Mouse (Mus musculus): Measurements from ENCODE around the gene Tmigd3. TPM values are rescaled to one million over a fixed set of nuclear protein-coding genes. Genes with fewer than 3 reads are reported as not detected.

The Tmigd3 gene
- total and polyA plus RNA-seq, 3 experiments: 0.27 to 0.36 TPM; not detected in 1

GRCm38 (mm10) chr3:105924616-105925015, 53.9 kb downstream of the Tmigd3 start:
- H3K4me3 ChIP-seq (ENCODE audit: control insufficient read depth in 1 of 2, insufficient read depth in 1 of 2, low read depth in 2 of 2, low read length in 2 of 2): no peak overlapping the region
- H3K4me1 ChIP-seq (ENCODE audit: control insufficient read depth in 1 of 2, insufficient read depth in 2 of 2, low read length in 2 of 2): peaks cover 8 to 21% of the 10 kb centered on the region in 2 experiments
- H3K27ac ChIP-seq (ENCODE audit: control insufficient read depth, low read depth, low read length): no peak overlapping the region
- DNase-seq (ENCODE audit: low read depth, low spot score): no peak
- no peaks in the 10 kb centered on the region for H3K9me3 ChIP-seq (replicated peaks; ENCODE audit: insufficient read depth, low read length)
- no peak overlapping the region for H3K9ac ChIP-seq (ENCODE audit: control insufficient read depth, low read depth, low read length, poor library complexity, severe bottlenecking)
- no peaks in the 10 kb centered on the region for H3K27me3 ChIP-seq (ENCODE audit: control insufficient read depth in 1 of 2, insufficient read depth in 2 of 2, low read length in 2 of 2)
- H3K79me2 ChIP-seq (ENCODE audit: control insufficient read depth, insufficient read depth, low read length, poor library complexity): 0 out of 2 replicates have a peak, but pooled peaks cover 1% of the 10 kb centered on the region
- peaks cover 0 to 14% of the 10 kb centered on the region in 2 experiments; a peak in 3 of 4 replicates for H3K36me3 ChIP-seq (ENCODE audit: control insufficient read depth in 1 of 2, insufficient read depth in 2 of 2, low read length in 2 of 2)
- no peak for TF ChIP-seq POLR2AphosphoS2 (IDR thresholded peaks at IDR 0.05; ENCODE audit: low read length)
- no peak for TF ChIP-seq SMC3 (IDR thresholded peaks at IDR 0.05; ENCODE audit: low read depth, low read length)
- TF ChIP-seq KAT2A (conservative IDR thresholded peaks at IDR 0.05; ENCODE audit: low read depth, low read length): no peak
- no peak for TF ChIP-seq TCF12 (IDR thresholded peaks at IDR 0.05; ENCODE audit: low read depth, low read length)
- no peak for TF ChIP-seq MEF2A (IDR thresholded peaks at IDR 0.05; ENCODE audit: extremely low read depth, insufficient replicate concordance, low read depth, low read length, poor library complexity, severe bottlenecking)
- no peak for TF ChIP-seq POLR2AphosphoS5 (IDR thresholded peaks at IDR 0.05; ENCODE audit: borderline replicate concordance, low read depth, low read length)
- no peak for TF ChIP-seq E2F4 (IDR thresholded peaks at IDR 0.05; ENCODE audit: borderline replicate concordance, low read depth, low read length)
- no peak for TF ChIP-seq ZKSCAN1 (IDR thresholded peaks at IDR 0.05; ENCODE audit: low read depth, low read length)

- Histone ChIP-seq H3K4me1 (ENCODE audit: control insufficient read depth in 1 of 2, insufficient read depth in 2 of 2, low read length in 2 of 2) (peaks cover 4 to 21% of the 10 kb centered on the region in 2 experiments; a peak in 3 of 4 replicates), H3K4me3 (ENCODE audit: control insufficient read depth in 1 of 2, insufficient read depth in 1 of 2, low read depth in 2 of 2, low read length in 2 of 2) (no peak overlapping the region), H3K9ac (ENCODE audit: control insufficient read depth, low read depth, low read length, poor library complexity, severe bottlenecking) (no peak overlapping the region), H3K79me2 (ENCODE audit: control insufficient read depth, insufficient read depth, low read length, poor library complexity) (peaks cover 5% of the 10 kb centered on the region; the same call in 1 of the 2 replicates), H3K27ac (ENCODE audit: control insufficient read depth, low read depth, low read length) (no peak overlapping the region), H3K36me3 (ENCODE audit: control insufficient read depth in 1 of 2, insufficient read depth in 2 of 2, low read length in 2 of 2) (peaks cover 0 to 18% of the 10 kb centered on the region in 2 experiments; a peak in 3 of 4 replicates), H3K9me3 (replicated peaks; ENCODE audit: insufficient read depth, low read length) (no peaks in the 10 kb centered on the region), H3K27me3 (ENCODE audit: control insufficient read depth in 1 of 2, insufficient read depth in 2 of 2, low read length in 2 of 2) (no peaks in the 10 kb centered on the region)
- no peak for DNase-seq (ENCODE audit: low read depth, low spot score)
- TF ChIP-seq HCFC1 (IDR thresholded peaks at IDR 0.05; ENCODE audit: low read depth, low read length) (no peak), RCOR1 (IDR thresholded peaks at IDR 0.05; ENCODE audit: low read depth, low read length) (no peak), CHD2 (IDR thresholded peaks at IDR 0.05; ENCODE audit: low read length) (no peak), ZMIZ1 (IDR thresholded peaks at IDR 0.05; ENCODE audit: low read depth, low read length) (no peak), ETS1 (IDR thresholded peaks at IDR 0.05; ENCODE audit: low read depth, low read length) (no peak)
These were observed 57.0 kb downstream of the Tmigd3 start for GRCm38 (mm10) chr3:105927561-105928194.

- Histone ChIP-seq H3K27me3 (ENCODE audit: control insufficient read depth in 1 of 2, insufficient read depth in 2 of 2, low read length in 2 of 2) (no peaks in the 10 kb centered on the region), H3K36me3 (ENCODE audit: control insufficient read depth in 1 of 2, insufficient read depth in 2 of 2, low read length in 2 of 2) (peaks cover 0 to 20% of the 10 kb centered on the region in 2 experiments; a peak in 3 of 4 replicates), H3K79me2 (ENCODE audit: control insufficient read depth, insufficient read depth, low read length, poor library complexity) (peaks cover 5% of the 10 kb centered on the region; the same call in 1 of the 2 replicates), H3K4me3 (ENCODE audit: control insufficient read depth in 1 of 2, insufficient read depth in 1 of 2, low read depth in 2 of 2, low read length in 2 of 2) (no peak overlapping the region), H3K27ac (ENCODE audit: control insufficient read depth, low read depth, low read length) (no peak overlapping the region), H3K9me3 (replicated peaks; ENCODE audit: insufficient read depth, low read length) (no peaks in the 10 kb centered on the region), H3K4me1 (ENCODE audit: control insufficient read depth in 1 of 2, insufficient read depth in 2 of 2, low read length in 2 of 2) (peaks cover 4 to 24% of the 10 kb centered on the region in 2 experiments; a peak in 3 of 4 replicates), H3K9ac (ENCODE audit: control insufficient read depth, low read depth, low read length, poor library complexity, severe bottlenecking) (no peak overlapping the region)
- DNase-seq (ENCODE audit: low read depth, low spot score): no peak
- TF ChIP-seq GABPA (IDR thresholded peaks at IDR 0.05; ENCODE audit: low read depth, low read length) (no peak), CHD1 (IDR thresholded peaks at IDR 0.05; ENCODE audit: low read depth, low read length) (no peak), CHD2 (IDR thresholded peaks at IDR 0.05; ENCODE audit: low read length) (no peak), MYB (IDR thresholded peaks at IDR 0.05; ENCODE audit: low read depth, low read length) (no peak), ELF1 (IDR thresholded peaks at IDR 0.05; ENCODE audit: low read depth, low read length) (no peak), EP300 (IDR thresholded peaks at IDR 0.05; ENCODE audit: low read depth in 1 of 2, low read length in 2 of 2) (no peak), KAT2A (conservative IDR thresholded peaks at IDR 0.05; ENCODE audit: low read depth, low read length) (no peak)
These were observed 57.5 kb downstream of the Tmigd3 start for GRCm38 (mm10) chr3:105928195-105928569.
